25 mouse cellular contexts compared by ENCODE assay signal in genomic region chr5:113347593-113347992, GRCm38 (mm10). TPM values are rescaled to one million over a fixed set of nuclear protein-coding genes. Genes with fewer than 3 reads are reported as not detected.
"Had no signal": no experiment of that assay in that cellular context is flagged by ENCODE, and none has a peak within 500 bp of the region (broad histone marks: within the 10 kb centered on the region; RNA-seq: fewer than 3 reads in every experiment).

No protein-coding gene starts in this region.

- H3K36me3 ChIP-seq: kidney, embryonic 15.5 days; limb, embryonic 10.5 days; liver, embryonic 15.5 days; neural tube, embryonic 12.5 days had no signal

- H3K9me3 ChIP-seq: kidney, embryonic 15.5 days; limb, embryonic 10.5 days; liver, embryonic 15.5 days; neural tube, embryonic 12.5 days had no signal

- H3K9ac ChIP-seq: kidney, embryonic 15.5 days; liver, embryonic 15.5 days; neural tube, embryonic 12.5 days had no signal

- H3K4me1 ChIP-seq: liver, embryonic 15.5 days had no signal

- H3K4me2 ChIP-seq: kidney, embryonic 15.5 days; liver, embryonic 11.5 days; liver, embryonic 15.5 days; neural tube, embryonic 12.5 days had no signal

- DNase-seq: kidney, adult 18-20 months; kidney, postnatal 14 days; lung, adult 2 months; lung, postnatal 36 days; right cerebral cortex, adult 18-20 months; right cerebral cortex, postnatal 25 days; thymus, adult 2 months; thymus, postnatal 36 days had no signal

- ATAC-seq: lung, postnatal 0 days had no signal

- H3K27ac ChIP-seq: kidney, embryonic 15.5 days; limb, embryonic 10.5 days; liver, embryonic 15.5 days; neural tube, embryonic 12.5 days; stomach, postnatal 0 days had no signal

- H3K4me3 ChIP-seq: kidney, embryonic 15.5 days; left cerebral cortex, adult 2 months; limb, embryonic 10.5 days; liver, embryonic 15.5 days; neural tube, embryonic 12.5 days had no signal

RNA-seq across cellular contexts. Expression of gene Aym1, which starts 9.5 kb away (rescaled TPM):
- total RNA-seq: layer of hippocampus, adult 8-10 months; layer of hippocampus, postnatal 25 days; left cerebral cortex, adult 2 months; left cerebral cortex, postnatal 14 days; megakaryocyte progenitor cell, adult 5-6 weeks; monocyte, adult 5-6 weeks; neutrophil, adult 5-6 weeks had no signal
- polyA plus RNA-seq: kidney, embryonic 15.5 days; large intestine, adult 2 months; limb, embryonic 10.5 days; limb, embryonic 14.5 days; liver, embryonic 11.5 days; liver, embryonic 15.5 days; lung, adult 2 months; lung, postnatal 0 days; neural tube, embryonic 12.5 days; small intestine, adult 2 months; stomach, postnatal 0 days; thymus, adult 2 months had no signal

RNA-seq across cellular contexts. Expression of gene Sgsm1, which starts 37.0 kb away (rescaled TPM):
- total RNA-seq: monocyte, adult 5-6 weeks; neutrophil, adult 5-6 weeks had no signal
